Mouse (Mus musculus) CH12.LX (cell line): ENCODE data around the gene Pex14. TPM values are rescaled to one million over a fixed set of nuclear protein-coding genes. Genes with fewer than 3 reads are reported as not detected.

Experiments
- DNase-seq: peaks from one replicate; pipeline ENCODE4 v3.0.0-alpha.2; 2013; ENCODE audit errors: extremely low read depth
- H3K27ac ChIP-seq: 2 replicates; pipeline ENCODE4 v1.5.1; 2012; ENCODE audit warnings: low read depth, mild to moderate bottlenecking, control low read depth, moderate library complexity; ENCODE audit not compliant: insufficient read depth
- H3K27me3 ChIP-seq: replicated peaks from 2 replicates; pipeline ENCODE3; 2012; ENCODE audit warnings: inconsistent platforms
- H3K36me3 ChIP-seq, 2 experiments: replicated peaks in 1 of 2; 2 replicates each; pipeline versions ENCODE3 to v1.6.1; 2012; ENCODE audit warnings: inconsistent platforms in 1 of 2, low read length in 1 of 2, mild to moderate bottlenecking in 1 of 2, mixed read lengths in 1 of 2, moderate library complexity in 1 of 2; ENCODE audit not compliant: control insufficient read depth in 1 of 2, insufficient read depth in 1 of 2
- H3K4me1 ChIP-seq, 2 experiments: 2 replicates each; pipeline ENCODE4 v1.6.1; 2012; ENCODE audit warnings: inconsistent platforms in 1 of 2, moderate library complexity in 1 of 2; ENCODE audit not compliant: insufficient read depth in 2 of 2, control insufficient read depth in 1 of 2
- H3K4me2 ChIP-seq: 2 replicates; pipeline ENCODE4 v1.6.1; 2012; ENCODE audit warnings: low read depth, mild to moderate bottlenecking, control low read depth; ENCODE audit not compliant: poor library complexity, insufficient read depth, severe bottlenecking
- H3K4me3 ChIP-seq, 3 experiments: fragments of 150-350 bp in 1 of 3; sonication (generic) in 1 of 3; replicated peaks in 1 of 3; 2 replicates each; pipeline versions ENCODE3 to v1.5.1; 2011 to 2012; ENCODE audit warnings: low read depth in 2 of 3, low read length in 2 of 3, mild to moderate bottlenecking in 2 of 3, moderate library complexity in 2 of 3, control low read depth in 1 of 3, improper control_type of control experiment in 1 of 3, inconsistent platforms in 1 of 3, mixed read lengths in 1 of 3; ENCODE audit not compliant: poor library complexity in 1 of 3
- H3K79me2 ChIP-seq: replicated peaks from 2 replicates; pipeline ENCODE4 v1.6.1; 2012; ENCODE audit warnings: mild to moderate bottlenecking, moderate library complexity; ENCODE audit not compliant: control insufficient read depth, poor library complexity, insufficient read depth, severe bottlenecking; ENCODE audit errors: extremely low read depth
- H3K9ac ChIP-seq: 2 replicates; pipeline ENCODE4 v1.6.1; 2012; ENCODE audit warnings: low read depth, mild to moderate bottlenecking, control low read depth, moderate library complexity; ENCODE audit not compliant: insufficient read depth
- H3K9me3 ChIP-seq: replicated peaks from 2 replicates; pipeline ENCODE3; 2012; ENCODE audit warnings: low read length, inconsistent platforms, mixed read lengths
- BHLHE40 ChIP-seq: IDR thresholded peaks from 2 replicates; pipeline ENCODE4 v1.6.1; 2011; ENCODE audit warnings: mild to moderate bottlenecking, low read depth, low read length, improper control_type of control experiment
- CTCF ChIP-seq, 2 experiments: IDR thresholded peaks in 1 of 2; conservative IDR thresholded peaks in 1 of 2; 2 replicates each; pipeline ENCODE4 v1.5.1; 2011 to 2012; ENCODE audit warnings: low read depth in 2 of 2, low read length in 2 of 2, improper control_type of control experiment in 1 of 2, inconsistent platforms in 1 of 2, mild to moderate bottlenecking in 1 of 2, moderate library complexity in 1 of 2
- IRF4 ChIP-seq: IDR thresholded peaks from 2 replicates; pipeline ENCODE4 v1.6.1; 2014; ENCODE audit warnings: low read depth, mild to moderate bottlenecking, inconsistent platforms, low read length, improper control_type of control experiment
- MAFK ChIP-seq: IDR thresholded peaks from 2 replicates; pipeline ENCODE4 v1.6.1; 2011; ENCODE audit warnings: low read length, improper control_type of control experiment; ENCODE audit not compliant: insufficient replicate concordance
- MEF2A ChIP-seq: IDR thresholded peaks from 2 replicates; pipeline ENCODE4 v1.6.1; 2014; ENCODE audit warnings: low read depth, mild to moderate bottlenecking, inconsistent platforms, low read length, improper control_type of control experiment, borderline replicate concordance
- MYC ChIP-seq: IDR thresholded peaks from 2 replicates; pipeline ENCODE4 v1.6.1; 2011; ENCODE audit warnings: low read depth, mild to moderate bottlenecking, improper control_type of control experiment, low read length
- NELFE ChIP-seq: IDR thresholded peaks from 2 replicates; pipeline ENCODE4 v1.6.1; 2011; ENCODE audit warnings: low read depth, low read length, improper control_type of control experiment
- POLR2A ChIP-seq: IDR thresholded peaks from 2 replicates; pipeline ENCODE4 v1.6.1; 2011; ENCODE audit warnings: low read depth, mild to moderate bottlenecking, improper control_type of control experiment, low read length
- RAD21 ChIP-seq: IDR thresholded peaks from 2 replicates; pipeline ENCODE4 v1.6.1; 2011; ENCODE audit warnings: low read depth, mild to moderate bottlenecking, low read length, improper control_type of control experiment, moderate library complexity
- SMC3 ChIP-seq: IDR thresholded peaks from 2 replicates; pipeline ENCODE4 v1.6.1; 2011; ENCODE audit warnings: low read depth, low read length, improper control_type of control experiment
- USF1 ChIP-seq: IDR thresholded peaks from 2 replicates; pipeline ENCODE4 v1.6.1; 2014; ENCODE audit warnings: low read depth, mild to moderate bottlenecking, inconsistent platforms, low read length, improper control_type of control experiment
- USF2 ChIP-seq: conservative IDR thresholded peaks from 2 replicates; pipeline ENCODE4 v1.6.1; 2011; ENCODE audit warnings: low read depth, low read length, improper control_type of control experiment
- dilution Hi-C: fragments of 300-500 bp; cut with MboI; formaldehyde crosslinking; loops from 2 replicates; pipeline ENCODE4 v1.14.3; 2020; ENCODE audit warnings: low sequenced_read_pairs; ENCODE audit not compliant: extremely low pct_unique_long_range_greater_than_20kb, extremely low pct_ligation_motif_present
- in situ Hi-C: fragments of 300-500 bp; cut with MboI; formaldehyde crosslinking; loops from 3 replicates; pipeline ENCODE4 v1.14.3; 2019; ENCODE audit warnings: low sequenced_read_pairs, low pct_ligation_motif_present, low pct_unique_long_range_greater_than_20kb, mixed read lengths
- polyA plus RNA-seq: library from polyadenylated mRNA; unstranded; fragments of >175 nt; gene quantifications from 2 replicates; pipeline ENCODE4 v1.2.1, GENCODE M21; 2012; ENCODE audit warnings: low read depth; ENCODE audit not compliant: insufficient read length
- total RNA-seq, 2 experiments: library from RNA; depleted of rRNA; stranded (reverse); fragments of 300-350 nt in 1 of 2; fragments of >200 nt in 1 of 2; gene quantifications; 2 replicates each; pipeline ENCODE4 v1.2.3; 2012 to 2014

Gene Pex14
- total and polyA plus RNA-seq, 3 experiments = 48.5 to 67.7 (median 63.6) TPM

DNA sequence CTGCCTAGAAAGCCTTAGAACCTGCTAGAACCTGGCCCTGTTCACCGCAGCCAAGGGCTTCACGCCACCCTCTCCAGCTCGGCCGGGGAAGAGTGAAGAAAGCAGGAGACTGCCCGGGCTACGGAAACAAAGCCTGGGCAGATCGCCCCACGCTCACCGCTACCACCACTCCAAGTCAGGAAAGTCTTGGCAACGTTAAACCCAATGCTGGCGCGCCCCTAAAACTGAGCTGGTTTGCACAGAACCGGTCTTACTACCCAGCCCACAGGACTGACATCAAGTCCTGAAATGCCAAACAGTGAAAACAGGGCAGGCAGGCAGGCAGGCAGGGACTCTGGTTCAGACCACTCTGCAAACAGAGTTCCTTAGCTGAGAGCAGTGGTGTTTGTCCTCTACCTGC is 24.6 kb downstream of the Pex14 start:
- H3K36me3 ChIP-seq = peaks cover 17 to 71% of the 10 kb centered on the region in 2 experiments
- dilution Hi-C loops = no loop called here
- no peak overlapping the region for H3K4me2 ChIP-seq
- H3K4me3 ChIP-seq = no peak overlapping the region
- H3K9ac ChIP-seq = no peak overlapping the region
- in situ Hi-C loops = no loop called here
- peaks cover 8% of the 10 kb centered on the region; the same call in 1 of the 2 replicates for H3K79me2 ChIP-seq
- H3K4me1 ChIP-seq = peaks cover 0 to 38% of the 10 kb centered on the region in 2 experiments; a peak in 2 of 4 replicates
- H3K27ac ChIP-seq = no peak overlapping the region
- no peaks in the 10 kb centered on the region for H3K9me3 ChIP-seq
- no peak for TF ChIP-seq USF2
- no peak for TF ChIP-seq POLR2A
- TF ChIP-seq MAFK = no peak
- no peak for TF ChIP-seq MYC
- TF ChIP-seq NELFE = no peak
- TF ChIP-seq BHLHE40 = no peak
- TF ChIP-seq USF1 = no peak
- DNase-seq = no peak
- no peaks in the 10 kb centered on the region for H3K27me3 ChIP-seq

DNA sequence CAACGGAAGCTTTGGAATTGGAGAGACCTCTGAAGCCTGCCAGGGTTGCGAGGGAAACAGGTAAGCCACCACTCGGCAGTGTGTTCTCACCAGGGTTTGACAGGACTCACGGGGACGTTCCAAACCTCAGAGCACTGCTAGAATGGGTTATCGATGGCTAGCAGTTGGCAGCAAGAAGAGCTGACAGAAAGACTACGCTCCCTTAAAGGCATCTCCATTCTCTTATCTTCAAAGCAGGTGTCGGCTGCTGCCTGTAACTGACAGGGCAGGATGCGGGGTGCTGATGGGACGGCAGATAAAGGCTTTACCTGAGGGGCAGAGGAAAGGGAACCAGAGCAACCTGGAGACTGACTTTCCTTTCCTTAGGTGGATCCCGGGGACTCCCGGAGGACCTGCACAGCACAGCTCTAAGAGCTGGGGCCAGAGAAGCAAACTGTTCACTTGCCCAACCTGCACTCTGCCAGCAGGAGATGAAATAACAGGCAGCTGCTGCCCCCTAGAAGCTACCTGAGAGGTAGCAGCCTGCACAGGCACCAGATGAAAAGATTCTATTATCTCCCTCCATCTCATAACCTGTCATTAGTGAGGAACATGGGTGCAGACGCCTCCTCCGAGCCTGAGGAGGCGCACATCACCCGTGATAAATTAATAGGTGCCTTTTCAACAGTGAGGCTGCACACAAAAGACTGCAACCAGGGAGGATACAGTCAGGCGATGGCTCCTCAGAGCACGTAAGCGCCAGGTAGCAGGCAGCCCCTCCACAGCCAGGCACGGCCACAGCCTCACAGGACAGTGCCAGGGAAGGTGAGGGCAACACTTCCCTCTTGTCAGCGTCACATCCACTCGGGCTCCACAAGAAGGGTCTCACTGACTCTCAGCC is 32.8 kb downstream of the Pex14 start:
- peaks cover 4% of the 10 kb centered on the region; the same call in 1 of the 2 replicates for H3K79me2 ChIP-seq
- peaks cover 0 to 27% of the 10 kb centered on the region in 2 experiments; a peak in 3 of 4 replicates for H3K4me1 ChIP-seq
- H3K4me2 ChIP-seq = no peak overlapping the region
- H3K36me3 ChIP-seq = peaks cover 8 to 95% of the 10 kb centered on the region in 2 experiments
- no peak overlapping the region for H3K9ac ChIP-seq
- no peaks in the 10 kb centered on the region for H3K27me3 ChIP-seq
- no peak for DNase-seq
- no peak overlapping the region for H3K4me3 ChIP-seq
- H3K27ac ChIP-seq = no peak overlapping the region
- in situ Hi-C loops = loop anchor here (10.0 kb wide), 3 partner anchors 152 to 362 kb away; no protein-coding TSS in a partner anchor
- no peak for TF ChIP-seq MAFK
- TF ChIP-seq RAD21 = peak; percentile 49
- TF ChIP-seq SMC3 = peak; percentile 19; the same call in 1 of the 2 replicates
- peak in 1 of 2 experiments; percentile 58; a peak in 2 of 4 replicates for TF ChIP-seq CTCF (conservative IDR thresholded peaks at IDR 0.05 in 1 of 2, IDR thresholded peaks at IDR 0.05 in 1 of 2; ENCODE audit: low read depth in 2 of 2, low read length in 2 of 2)
- TF ChIP-seq MEF2A = no peak
- no peak for TF ChIP-seq IRF4
- no peaks in the 10 kb centered on the region for H3K9me3 ChIP-seq
- dilution Hi-C loops = no loop called here
